Mouse (Mus musculus): ENCODE results near the gene Kif22. TPM values are rescaled to one million over a fixed set of nuclear protein-coding genes. Genes with fewer than 3 reads are reported as not detected.

Gene Kif22
- polyA plus RNA-seq, 2 experiments, result 60.1 to 101 TPM

- H3K4me1 ChIP-seq (replicated peaks; ENCODE audit: control insufficient read depth in 2 of 2, insufficient read depth in 2 of 2, low read length in 1 of 2), result peaks cover 24 to 34% of the 10 kb centered on the region in 2 experiments
- ATAC-seq (ENCODE audit: insufficient read depth), result no peak
- no peaks in the 10 kb centered on the region for H3K9me3 ChIP-seq (ENCODE audit: control insufficient read depth, low read length)
- H3K4me3 ChIP-seq (ENCODE audit: insufficient read depth in 1 of 2, low read depth in 2 of 2, low read length in 2 of 2), result no peak overlapping the region
- 69% methylated on average over 14 of the region's 14 CpGs for WGBS (ENCODE audit: insufficient replicate concordance)
- H3K27me3 ChIP-seq (ENCODE audit: control insufficient read depth, insufficient read depth, low read length), result no peaks in the 10 kb centered on the region
- DNase-seq (ENCODE audit: low read depth in 3 of 3, low spot score in 3 of 3), result no peak
- H3K9ac ChIP-seq (replicated peaks), result no peak overlapping the region
- H3K27ac ChIP-seq, result no peak overlapping the region
- peaks cover 27% of the 10 kb centered on the region for H3K36me3 ChIP-seq (replicated peaks; ENCODE audit: control insufficient read depth, insufficient read depth, low read depth)
- no peak overlapping the region for H3K4me2 ChIP-seq (ENCODE audit: low read depth)
- TF ChIP-seq EP300 (IDR thresholded peaks at IDR 0.05; ENCODE audit: low read depth) (no peak), CTCF (IDR thresholded peaks at IDR 0.05; ENCODE audit: low read depth) (no peak)
These were observed 22.8 kb downstream of the Kif22 start for GRCm38 (mm10) chr7:127019306-127019960.

- TF ChIP-seq CTCF (IDR thresholded peaks at IDR 0.05; ENCODE audit: low read depth), result no peak
- TF ChIP-seq EP300 (IDR thresholded peaks at IDR 0.05; ENCODE audit: low read depth), result no peak
- no peak overlapping the region for H3K27ac ChIP-seq
- no peak overlapping the region for H3K4me3 ChIP-seq (ENCODE audit: insufficient read depth in 1 of 2, low read depth in 2 of 2, low read length in 2 of 2)
- peaks cover 19% of the 10 kb centered on the region for H3K36me3 ChIP-seq (replicated peaks; ENCODE audit: control insufficient read depth, insufficient read depth, low read depth)
- H3K4me2 ChIP-seq (ENCODE audit: low read depth), result no peak overlapping the region
- WGBS (ENCODE audit: insufficient replicate concordance), result 75% methylated on average over 15 of the region's 15 CpGs
- H3K4me1 ChIP-seq (replicated peaks; ENCODE audit: control insufficient read depth in 2 of 2, insufficient read depth in 2 of 2, low read length in 1 of 2), result peaks cover 16 to 29% of the 10 kb centered on the region in 2 experiments
- DNase-seq (ENCODE audit: low read depth in 3 of 3, low spot score in 3 of 3) (no peak), ATAC-seq (ENCODE audit: insufficient read depth) (no peak)
- no peaks in the 10 kb centered on the region for H3K27me3 ChIP-seq (ENCODE audit: control insufficient read depth, insufficient read depth, low read length)
- no peak overlapping the region for H3K9ac ChIP-seq (replicated peaks)
- no peaks in the 10 kb centered on the region for H3K9me3 ChIP-seq (ENCODE audit: control insufficient read depth, low read length)
These were observed 23.6 kb downstream of the Kif22 start for GRCm38 (mm10) chr7:127018416-127019305.

DNA sequence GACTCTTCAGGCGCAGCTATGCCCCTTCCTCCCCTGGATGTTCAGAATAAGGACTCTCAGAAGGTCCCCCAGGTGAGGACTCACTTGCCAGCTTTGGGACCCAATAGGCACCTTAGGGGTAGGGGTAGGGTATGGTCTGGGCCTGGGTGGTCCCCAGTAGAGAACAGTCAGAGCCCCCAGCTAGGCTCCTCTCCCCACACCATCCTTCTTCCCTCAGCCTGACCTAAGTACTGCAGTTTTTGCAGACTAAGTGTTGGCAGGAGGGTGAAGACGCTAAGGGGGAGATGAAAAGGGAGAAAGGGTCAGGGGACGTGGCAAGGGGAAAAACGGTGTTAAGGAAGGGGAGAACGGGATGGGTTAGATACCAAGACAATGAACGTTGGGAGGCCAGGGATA, 24.3 kb downstream of the Kif22 start:
- Histone ChIP-seq H3K9me3 (ENCODE audit: control insufficient read depth, low read length) (no peaks in the 10 kb centered on the region), H3K27me3 (ENCODE audit: control insufficient read depth, insufficient read depth, low read length) (no peaks in the 10 kb centered on the region), H3K9ac (replicated peaks) (no peak overlapping the region; the same call in 1 of the 2 replicates), H3K4me3 (ENCODE audit: insufficient read depth in 1 of 2, low read depth in 2 of 2, low read length in 2 of 2) (no peak overlapping the region), H3K36me3 (replicated peaks; ENCODE audit: control insufficient read depth, insufficient read depth, low read depth) (peaks cover 12% of the 10 kb centered on the region), H3K4me2 (ENCODE audit: low read depth) (peak overlapping the region; percentile 31; the same call in 1 of the 2 replicates), H3K4me1 (replicated peaks; ENCODE audit: control insufficient read depth in 2 of 2, insufficient read depth in 2 of 2, low read length in 1 of 2) (peaks cover 9 to 30% of the 10 kb centered on the region in 2 experiments), H3K27ac (peak overlapping the region; percentile 14; the same call in 1 of the 2 replicates)
- TF ChIP-seq CTCF (IDR thresholded peaks at IDR 0.05; ENCODE audit: low read depth) (no peak), EP300 (IDR thresholded peaks at IDR 0.05; ENCODE audit: low read depth) (no peak)
- 46% methylated on average over 6 of the region's 6 CpGs for WGBS (ENCODE audit: insufficient replicate concordance)
- DNase-seq (ENCODE audit: low read depth in 3 of 3, low spot score in 3 of 3) (no peak), ATAC-seq (ENCODE audit: insufficient read depth) (no peak)

GRCm38 (mm10) chr7:127016971-127017949, 25.0 kb downstream of the Kif22 start, which contains the start of gene Pagr1a:
Gene Pagr1a, minus strand, starts transcription at chr7:127017352.
- Histone ChIP-seq H3K9me3 (ENCODE audit: control insufficient read depth, low read length) (no peaks in the 10 kb centered on the region), H3K9ac (replicated peaks) (peak within 1 kb of the TSS; percentile 83), H3K36me3 (replicated peaks; ENCODE audit: control insufficient read depth, insufficient read depth, low read depth) (peaks cover 7% of the 10 kb centered on the region), H3K27ac (peak within 1 kb of the TSS; percentile 79), H3K27me3 (ENCODE audit: control insufficient read depth, insufficient read depth, low read length) (no peaks in the 10 kb centered on the region), H3K4me2 (ENCODE audit: low read depth) (peak within 1 kb of the TSS; percentile 98), H3K4me3 (ENCODE audit: insufficient read depth in 1 of 2, low read depth in 2 of 2, low read length in 2 of 2) (peak within 1 kb of the TSS; percentile 80 to 93), H3K4me1 (replicated peaks; ENCODE audit: control insufficient read depth in 2 of 2, insufficient read depth in 2 of 2, low read length in 1 of 2) (peaks cover 9 to 24% of the 10 kb centered on the region in 2 experiments)
- DNase-seq (ENCODE audit: low read depth in 3 of 3, low spot score in 3 of 3) (peak; percentile 100), ATAC-seq (ENCODE audit: insufficient read depth) (peak; percentile 85)
- TF ChIP-seq CTCF (IDR thresholded peaks at IDR 0.05; ENCODE audit: low read depth) (peak; percentile 94), EP300 (IDR thresholded peaks at IDR 0.05; ENCODE audit: low read depth) (no peak)
- 5% methylated on average over 39 of the region's 39 CpGs for WGBS (ENCODE audit: insufficient replicate concordance)

Data from liver, embryonic 14.5 days (tissue).